Mouse (Mus musculus) cerebellum, adult (tissue): ENCODE data around the gene Churc1.

Experiments used
- ATAC-seq: cut with Nextera tagmentation; 2 replicates; pipeline ENCODE4 v1.9.2; 2017; ENCODE audit warnings: mild to moderate bottlenecking, moderate library complexity, mixed read lengths; ENCODE audit not compliant: insufficient number of reproducible peaks, low FRiP score, low TSS enrichment

Gene Churc1

DNA sequence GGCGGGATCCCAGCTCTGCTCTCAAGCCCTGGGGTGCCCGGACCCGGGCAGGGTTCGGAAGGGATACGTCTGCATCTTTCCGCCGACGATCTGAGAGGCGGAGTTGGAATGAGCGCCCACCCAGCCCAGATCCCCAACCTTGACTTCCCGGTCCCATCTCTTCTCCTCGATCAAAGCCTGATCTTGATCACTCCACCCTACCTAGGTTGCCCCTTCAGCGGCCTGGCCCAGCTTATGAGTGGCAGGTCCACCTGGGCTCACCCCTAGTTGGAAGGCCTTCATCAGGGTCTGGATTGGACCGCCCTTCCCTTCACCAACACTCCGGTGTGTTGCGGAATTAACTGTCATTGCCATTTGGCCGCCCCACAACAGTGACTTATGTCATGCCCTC, 57.3 kb downstream of the Churc1 start, which contains the start of gene Rab15:
Rab15 (minus strand) TSS at position 258 of the 391 bp plus-strand sequence.
- peak; percentile 17; the same call in 1 of the 2 replicates for ATAC-seq

DNA sequence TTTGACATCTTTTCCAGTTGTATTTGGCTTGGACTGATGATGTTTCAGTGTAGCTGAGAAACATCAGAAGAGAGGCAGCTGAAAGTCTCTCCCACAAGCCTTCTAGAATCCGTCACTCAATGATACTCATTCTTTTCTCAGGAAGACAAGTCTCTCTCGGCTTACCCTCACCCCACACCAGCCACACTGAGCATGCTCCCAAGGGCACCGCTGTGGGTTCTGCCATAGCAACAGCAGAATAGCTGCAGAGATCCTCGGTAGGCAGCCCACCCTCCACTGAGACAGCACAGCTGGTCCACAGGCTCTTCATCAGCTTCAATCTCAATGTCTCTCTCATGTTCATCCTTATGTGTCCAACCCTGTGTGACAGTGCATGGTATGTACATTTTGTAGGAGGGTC, 59.9 kb downstream of the Churc1 start:
- ATAC-seq, result no peak

DNA sequence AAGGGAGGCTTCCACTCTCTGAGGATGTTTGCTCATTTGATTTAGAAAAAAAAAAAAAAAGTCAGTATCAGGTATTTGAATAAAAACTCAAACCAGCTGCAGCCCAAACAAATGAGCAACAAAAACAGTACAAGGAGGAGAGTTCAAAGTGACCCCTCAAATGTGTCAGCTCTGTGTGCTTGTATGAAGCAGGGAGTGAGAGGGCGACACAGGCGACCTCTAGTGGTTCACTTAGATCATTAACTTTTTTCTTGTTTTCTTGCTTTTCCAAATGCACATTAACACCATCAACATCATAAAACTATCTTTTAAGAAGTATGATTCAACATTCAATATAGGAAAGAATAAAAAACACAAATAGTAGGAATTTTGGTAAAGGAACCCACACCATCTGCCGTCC, 67.4 kb downstream of the Churc1 start:
- ATAC-seq, result no peak
